Mouse (Mus musculus): ENCODE measurements around the gene Pax4.

Pax4 gene

GRCm38 (mm10) chr6:28396051-28396852 is 52.9 kb downstream of the Pax4 start:
- no peak for DNase-seq

Measured in right cerebral cortex, postnatal 4 days (tissue).